Mouse (Mus musculus): ENCODE data around the gene 4933434E20Rik. TPM values are rescaled to one million over a fixed set of nuclear protein-coding genes. Genes with fewer than 3 reads are reported as not detected.

4933434E20Rik gene
- total and polyA plus RNA-seq, 3 experiments = 161 to 227 (median 184) TPM

GRCm38 (mm10) chr3:90101010-90101409, 49.6 kb downstream of the 4933434E20Rik start:
- Histone ChIP-seq H3K4me3 (ENCODE audit: control insufficient read depth in 1 of 2, insufficient read depth in 1 of 2, low read depth in 2 of 2, low read length in 2 of 2) (no peak overlapping the region), H3K79me2 (ENCODE audit: control insufficient read depth, insufficient read depth, low read length, poor library complexity) (no peaks in the 10 kb centered on the region), H3K9ac (ENCODE audit: control insufficient read depth, low read depth, low read length, poor library complexity, severe bottlenecking) (no peak overlapping the region), H3K27ac (ENCODE audit: control insufficient read depth, low read depth, low read length) (no peak overlapping the region), H3K4me1 (ENCODE audit: control insufficient read depth in 1 of 2, insufficient read depth in 2 of 2, low read length in 2 of 2) (no peaks in the 10 kb centered on the region), H3K36me3 (ENCODE audit: control insufficient read depth in 1 of 2, insufficient read depth in 2 of 2, low read length in 2 of 2) (peaks cover 0 to 4% of the 10 kb centered on the region in 2 experiments; a peak in 2 of 4 replicates), H3K27me3 (ENCODE audit: control insufficient read depth in 1 of 2, insufficient read depth in 2 of 2, low read length in 2 of 2) (no peaks in the 10 kb centered on the region), H3K9me3 (replicated peaks; ENCODE audit: insufficient read depth, low read length) (no peaks in the 10 kb centered on the region)
- DNase-seq (ENCODE audit: low read depth, low spot score) = no peak
- TF ChIP-seq UBTF (IDR thresholded peaks at IDR 0.05; ENCODE audit: borderline replicate concordance, insufficient read depth, low read depth, low read length) (no peak), ZNF384 (IDR thresholded peaks at IDR 0.05; ENCODE audit: low read depth, low read length) (0 out of 2 replicates have a peak, but pooled peaks have one; percentile 18)

DNA sequence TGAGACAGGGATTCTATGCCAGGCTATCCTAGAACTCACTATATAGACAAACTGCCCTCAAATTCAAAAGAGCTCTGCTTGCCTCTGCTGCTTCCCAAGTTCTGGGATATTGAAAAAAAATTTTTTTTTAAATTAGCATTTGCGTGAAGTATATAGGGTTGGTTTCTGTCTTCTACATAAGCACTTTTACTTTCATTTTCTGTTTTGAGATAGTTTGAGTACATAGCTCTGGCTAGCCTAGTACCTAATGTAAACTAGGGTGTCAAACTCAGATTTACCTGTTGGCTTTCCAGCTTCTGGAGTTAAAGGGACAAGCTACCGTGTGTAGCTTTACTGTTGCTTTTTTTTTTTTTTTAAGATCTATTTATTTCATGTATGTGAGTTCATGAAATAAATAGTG, 50.2 kb downstream of the 4933434E20Rik start:
- peak; percentile 43; the same call in 1 of the 2 replicates for TF ChIP-seq ZNF384 (IDR thresholded peaks at IDR 0.05; ENCODE audit: low read depth, low read length)
- no peak for TF ChIP-seq CTCF (IDR thresholded peaks at IDR 0.05 in 2 of 3, conservative IDR thresholded peaks at IDR 0.05 in 1 of 3; ENCODE audit: control insufficient read depth in 1 of 3, insufficient read depth in 1 of 3, low read depth in 2 of 3, low read length in 3 of 3, poor library complexity in 1 of 3, severe bottlenecking in 1 of 3)
- no peaks in the 10 kb centered on the region for H3K4me1 ChIP-seq (ENCODE audit: control insufficient read depth in 1 of 2, insufficient read depth in 2 of 2, low read length in 2 of 2)
- no peak overlapping the region for H3K4me3 ChIP-seq (ENCODE audit: control insufficient read depth in 1 of 2, insufficient read depth in 1 of 2, low read depth in 2 of 2, low read length in 2 of 2)
- no peaks in the 10 kb centered on the region for H3K9me3 ChIP-seq (replicated peaks; ENCODE audit: insufficient read depth, low read length)
- H3K9ac ChIP-seq (ENCODE audit: control insufficient read depth, low read depth, low read length, poor library complexity, severe bottlenecking) = no peak overlapping the region
- no peak for DNase-seq (ENCODE audit: low read depth, low spot score)
- H3K27ac ChIP-seq (ENCODE audit: control insufficient read depth, low read depth, low read length) = no peak overlapping the region
- no peaks in the 10 kb centered on the region for H3K27me3 ChIP-seq (ENCODE audit: control insufficient read depth in 1 of 2, insufficient read depth in 2 of 2, low read length in 2 of 2)
- H3K79me2 ChIP-seq (ENCODE audit: control insufficient read depth, insufficient read depth, low read length, poor library complexity) = no peaks in the 10 kb centered on the region
- H3K36me3 ChIP-seq (ENCODE audit: control insufficient read depth in 1 of 2, insufficient read depth in 2 of 2, low read length in 2 of 2) = peaks cover 0 to 2% of the 10 kb centered on the region in 2 experiments; a peak in 1 of 4 replicates

GRCm38 (mm10) chr3:90102239-90102638, 50.8 kb downstream of the 4933434E20Rik start:
- Histone ChIP-seq H3K27me3 (ENCODE audit: control insufficient read depth in 1 of 2, insufficient read depth in 2 of 2, low read length in 2 of 2) (no peaks in the 10 kb centered on the region), H3K27ac (ENCODE audit: control insufficient read depth, low read depth, low read length) (no peak overlapping the region), H3K9ac (ENCODE audit: control insufficient read depth, low read depth, low read length, poor library complexity, severe bottlenecking) (no peak overlapping the region), H3K4me1 (ENCODE audit: control insufficient read depth in 1 of 2, insufficient read depth in 2 of 2, low read length in 2 of 2) (no peaks in the 10 kb centered on the region), H3K4me3 (ENCODE audit: control insufficient read depth in 1 of 2, insufficient read depth in 1 of 2, low read depth in 2 of 2, low read length in 2 of 2) (no peak overlapping the region), H3K9me3 (replicated peaks; ENCODE audit: insufficient read depth, low read length) (no peaks in the 10 kb centered on the region), H3K36me3 (ENCODE audit: control insufficient read depth in 1 of 2, insufficient read depth in 2 of 2, low read length in 2 of 2) (peaks cover 0 to 2% of the 10 kb centered on the region in 2 experiments; a peak in 1 of 4 replicates), H3K79me2 (ENCODE audit: control insufficient read depth, insufficient read depth, low read length, poor library complexity) (no peaks in the 10 kb centered on the region)
- no peak for TF ChIP-seq CTCF (IDR thresholded peaks at IDR 0.05 in 2 of 3, conservative IDR thresholded peaks at IDR 0.05 in 1 of 3; ENCODE audit: control insufficient read depth in 1 of 3, insufficient read depth in 1 of 3, low read depth in 2 of 3, low read length in 3 of 3, poor library complexity in 1 of 3, severe bottlenecking in 1 of 3)
- TF ChIP-seq NELFE (IDR thresholded peaks at IDR 0.05; ENCODE audit: low read depth, low read length) = no peak
- TF ChIP-seq UBTF (IDR thresholded peaks at IDR 0.05; ENCODE audit: borderline replicate concordance, insufficient read depth, low read depth, low read length) = no peak
- TF ChIP-seq ZNF384 (IDR thresholded peaks at IDR 0.05; ENCODE audit: low read depth, low read length) = no peak
- no peak for TF ChIP-seq TCF12 (IDR thresholded peaks at IDR 0.05; ENCODE audit: low read depth, low read length)
- no peak for TF ChIP-seq USF1 (IDR thresholded peaks at IDR 0.05; ENCODE audit: low read depth, low read length)
- no peak for TF ChIP-seq POLR2AphosphoS5 (IDR thresholded peaks at IDR 0.05; ENCODE audit: borderline replicate concordance, low read depth, low read length)
- no peak for TF ChIP-seq MAFK (IDR thresholded peaks at IDR 0.05; ENCODE audit: borderline replicate concordance, low read depth, low read length)
- TF ChIP-seq GABPA (IDR thresholded peaks at IDR 0.05; ENCODE audit: low read depth, low read length) = no peak
- no peak for TF ChIP-seq POLR2AphosphoS2 (IDR thresholded peaks at IDR 0.05; ENCODE audit: low read length)
- no peak for TF ChIP-seq BHLHE40 (IDR thresholded peaks at IDR 0.05; ENCODE audit: borderline replicate concordance, low read depth, low read length)
- no peak for TF ChIP-seq EP300 (IDR thresholded peaks at IDR 0.05; ENCODE audit: low read depth in 1 of 2, low read length in 2 of 2)
- TF ChIP-seq E2F4 (IDR thresholded peaks at IDR 0.05; ENCODE audit: borderline replicate concordance, low read depth, low read length) = no peak
- no peak for TF ChIP-seq CHD1 (IDR thresholded peaks at IDR 0.05; ENCODE audit: low read depth, low read length)
- no peak for TF ChIP-seq MYB (IDR thresholded peaks at IDR 0.05; ENCODE audit: low read depth, low read length)
- no peak for TF ChIP-seq KAT2A (conservative IDR thresholded peaks at IDR 0.05; ENCODE audit: low read depth, low read length)
- DNase-seq (ENCODE audit: low read depth, low spot score) = no peak

All from MEL (cell line).